Mouse (Mus musculus): ENCODE measurements at regions not wholly inside any gene's neighbourhood (a gene's known extent, or its start where the extent isn't known, plus 50 kb on each side); places are given as distances from the start of the nearest gene placed in this dataset.

DNA sequence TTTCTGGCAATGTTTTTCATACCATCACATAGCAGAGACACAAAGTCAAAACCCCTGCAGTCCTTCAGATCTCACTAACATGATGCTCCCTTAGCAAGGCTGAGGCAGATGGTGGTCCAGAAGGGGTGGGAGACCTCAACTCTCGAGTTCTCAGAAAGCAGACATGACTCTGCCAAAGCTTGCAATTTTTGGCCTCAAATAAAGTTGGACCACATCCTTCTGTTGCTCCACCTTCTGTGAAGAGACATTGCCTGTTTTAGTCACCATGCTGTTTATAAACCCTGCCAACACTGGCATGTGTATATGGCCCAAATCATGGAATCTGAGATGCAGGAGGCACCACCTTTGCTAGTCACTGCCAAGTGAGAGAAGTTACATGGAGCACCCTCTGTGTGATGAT lies 860.1 kb downstream of the Epha4 start:
- DNase-seq (ENCODE audit: low read depth, low spot score), result no peak

DNA sequence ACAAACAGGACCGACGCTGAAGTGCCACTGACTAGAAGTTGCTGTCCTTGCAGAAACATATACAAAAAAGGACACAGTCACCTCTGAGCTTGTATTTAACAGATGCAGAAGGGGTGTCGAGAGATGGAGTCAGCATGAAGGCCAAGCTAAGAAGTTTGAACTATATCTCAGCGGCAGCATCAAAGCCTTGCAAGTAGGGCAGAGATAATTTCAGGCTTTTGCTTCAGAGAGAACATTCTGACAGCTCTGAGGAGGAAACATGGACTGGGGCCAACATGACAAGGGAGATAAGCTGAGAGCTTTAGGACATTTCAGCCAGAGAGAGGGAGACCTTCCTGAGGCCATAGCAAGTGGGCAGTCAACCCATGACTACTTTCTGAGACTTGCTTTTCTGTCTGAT lies 856.7 kb downstream of the Epha4 start:
- DNase-seq (ENCODE audit: low read depth, low spot score), result no peak

GRCm38 (mm10) chr1:76660146-76660545 lies 854.7 kb downstream of the Epha4 start:
- no peak for DNase-seq (ENCODE audit: low read depth, low spot score)

DNA sequence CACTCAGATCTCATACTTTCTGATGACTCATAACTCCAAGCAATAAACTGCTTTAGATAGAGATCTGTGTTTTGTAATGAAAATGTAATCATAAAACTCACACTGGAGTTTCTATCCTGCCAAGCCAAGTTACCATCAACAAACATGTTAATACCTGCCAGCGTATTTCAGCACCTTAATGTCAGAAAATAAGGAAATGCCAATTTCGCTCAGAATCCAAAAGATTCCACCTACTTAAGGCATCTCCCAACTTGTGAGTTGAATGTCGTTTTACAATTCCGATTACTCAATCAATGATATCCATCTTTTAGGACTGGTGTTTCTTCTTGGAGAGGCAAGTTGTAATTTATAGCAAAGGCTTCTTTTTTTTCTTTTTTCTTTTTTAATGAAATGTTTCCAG lies 850.5 kb downstream of the Epha4 start:
- DNase-seq (ENCODE audit: low read depth, low spot score), result no peak

GRCm38 (mm10) chr1:76676836-76677235 lies 838.1 kb downstream of the Epha4 start:
- DNase-seq (ENCODE audit: low read depth, low spot score), result no peak

GRCm38 (mm10) chr1:76705556-76705955 lies 809.3 kb downstream of the Epha4 start:
- DNase-seq (ENCODE audit: low read depth, low spot score), result no peak

DNA sequence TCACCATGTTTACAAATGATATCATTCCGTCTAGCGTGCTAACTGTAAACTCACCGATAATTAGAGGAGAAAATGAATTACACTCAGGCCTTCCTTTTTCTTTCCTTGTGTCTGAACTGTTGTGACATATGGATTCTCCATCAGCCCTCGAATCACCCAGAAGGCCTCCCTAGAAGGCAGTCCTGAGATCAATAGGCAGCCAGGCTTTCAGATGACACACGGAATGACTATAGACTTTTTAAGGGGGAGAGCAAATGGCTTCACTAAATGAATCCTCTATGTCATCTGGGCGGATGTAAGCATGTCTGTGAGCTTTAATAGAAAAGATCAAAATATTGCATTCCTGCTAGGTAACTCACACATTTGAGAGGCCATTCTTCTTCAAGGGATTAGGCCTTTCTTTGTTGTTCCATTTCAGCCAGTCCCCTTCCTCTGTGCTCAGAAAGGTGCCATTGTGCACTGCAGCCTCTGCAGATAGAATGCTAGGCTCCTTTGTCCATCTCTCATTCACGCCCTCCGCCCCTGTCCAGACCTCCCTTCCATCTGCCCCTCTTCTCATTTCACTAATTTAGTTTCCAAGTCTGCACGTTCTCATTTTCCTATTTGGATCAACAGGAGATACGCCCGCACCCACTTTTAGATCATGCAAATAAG lies 797.1 kb downstream of the Epha4 start:
- DNase-seq (ENCODE audit: low read depth, low spot score), result no peak

GRCm38 (mm10) chr1:76724453-76724852 lies 790.4 kb downstream of the Epha4 start:
- no peak for DNase-seq (ENCODE audit: low read depth, low spot score)

DNA sequence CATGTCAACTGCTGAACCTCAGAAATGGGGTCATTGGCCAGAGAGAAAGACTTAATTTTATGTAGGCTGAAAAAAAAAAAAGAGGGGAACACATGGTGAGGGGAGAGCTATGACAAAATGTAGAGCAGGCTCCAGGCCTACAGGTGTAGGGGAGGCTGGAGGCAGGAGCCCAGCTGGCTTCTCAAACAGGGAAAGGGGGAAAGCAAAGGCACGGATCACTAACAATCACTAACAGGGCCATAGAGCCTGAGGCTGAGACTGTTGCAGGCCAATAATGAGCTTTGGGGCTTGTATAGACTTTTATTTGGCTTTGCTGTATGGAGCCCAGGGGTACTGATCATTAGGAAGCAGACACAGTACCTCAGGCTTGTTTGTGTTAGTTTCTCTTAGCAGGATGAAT lies 777.9 kb downstream of the Epha4 start:
- DNase-seq (ENCODE audit: low read depth, low spot score), result no peak

- no peak for DNase-seq (ENCODE audit: low read depth, low spot score)
These were observed 777.2 kb downstream of the Epha4 start for GRCm38 (mm10) chr1:76737663-76738062.

GRCm38 (mm10) chr1:76772694-76773093 lies 742.2 kb downstream of the Epha4 start:
- DNase-seq (ENCODE audit: low read depth, low spot score), result no peak

DNA sequence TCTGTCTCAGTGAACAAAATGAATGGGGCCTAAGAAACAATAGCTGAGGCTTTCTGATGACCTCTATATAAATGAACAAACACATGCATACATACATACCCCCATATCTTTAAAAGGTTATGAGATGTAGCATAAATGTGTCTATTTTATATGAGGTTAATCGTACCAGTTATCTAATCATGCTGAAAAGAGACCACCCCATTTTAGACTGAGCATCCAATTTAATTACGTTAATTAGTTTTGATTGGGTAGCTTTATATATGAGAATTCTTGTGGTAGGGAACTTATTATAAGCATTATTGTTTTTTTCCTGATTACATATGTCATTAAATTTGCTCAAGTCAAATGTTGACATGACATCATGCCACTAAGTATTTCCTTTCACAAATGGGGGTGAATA lies 728.0 kb downstream of the Epha4 start:
- no peak for DNase-seq (ENCODE audit: low read depth, low spot score)

GRCm38 (mm10) chr1:76793438-76793837 lies 721.5 kb downstream of the Epha4 start:
- no peak for DNase-seq (ENCODE audit: low read depth, low spot score)

DNA sequence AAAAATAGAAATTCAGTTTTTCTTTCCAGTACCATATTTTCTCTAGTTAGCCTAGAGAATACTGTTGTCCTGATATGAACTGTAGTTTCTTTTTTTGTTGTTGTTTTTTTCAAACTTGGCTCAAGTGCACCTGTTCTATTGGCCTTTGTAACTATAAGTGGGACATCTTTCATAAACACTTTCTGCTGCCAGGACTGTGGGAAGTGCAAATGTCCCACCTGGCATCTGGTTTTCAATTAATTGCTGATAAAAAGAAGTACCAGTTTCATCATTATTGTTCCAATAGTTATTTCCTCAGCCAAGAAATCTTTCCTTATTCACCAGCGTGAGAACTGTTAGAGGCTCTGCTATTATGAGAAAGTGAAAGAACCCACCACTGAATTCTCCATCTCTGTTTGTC lies 695.0 kb downstream of the Epha4 start:
- DNase-seq (ENCODE audit: low read depth, low spot score), result no peak

DNA sequence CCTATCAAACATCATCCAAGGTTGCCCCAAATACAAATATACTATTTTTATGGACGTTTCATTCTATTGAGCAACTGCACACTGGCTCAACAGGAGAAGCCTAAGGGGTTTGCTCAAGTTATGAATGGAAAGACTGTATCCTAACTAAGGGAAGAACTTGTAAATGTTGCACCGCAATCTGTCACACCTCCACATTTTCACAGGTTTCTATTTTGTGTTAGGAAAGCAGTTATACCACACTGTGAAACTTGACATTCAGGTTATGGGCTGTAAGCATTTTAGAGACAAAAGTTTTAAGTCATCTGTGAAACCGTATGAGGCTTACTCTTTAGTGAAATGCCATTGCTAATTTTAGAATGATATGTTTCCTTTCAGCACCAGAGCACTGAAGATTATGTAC lies 693.3 kb downstream of the Epha4 start:
- no peak for DNase-seq (ENCODE audit: low read depth, low spot score)

DNA sequence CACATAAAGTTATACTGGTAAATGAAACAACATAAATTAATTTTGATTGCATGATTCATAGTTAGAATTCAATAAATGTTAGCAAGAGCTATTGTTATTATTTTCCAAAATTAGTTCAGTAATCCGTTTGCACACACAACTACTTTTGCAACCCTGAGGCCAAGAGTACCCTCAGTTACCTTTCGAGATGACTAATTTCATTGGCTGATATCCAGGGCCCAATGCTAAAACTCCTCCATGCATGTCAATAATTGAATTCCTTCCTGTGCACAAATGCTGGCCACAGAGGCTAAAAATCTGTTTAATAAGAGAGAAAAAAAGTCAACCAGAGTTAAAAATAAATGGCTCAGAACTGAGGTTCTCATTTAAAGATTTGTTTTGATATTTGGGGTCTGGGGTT lies 685.2 kb downstream of the Epha4 start:
- DNase-seq (ENCODE audit: low read depth, low spot score), result no peak

GRCm38 (mm10) chr1:76832311-76832710 lies 682.6 kb downstream of the Epha4 start:
- DNase-seq (ENCODE audit: low read depth, low spot score), result no peak

DNA sequence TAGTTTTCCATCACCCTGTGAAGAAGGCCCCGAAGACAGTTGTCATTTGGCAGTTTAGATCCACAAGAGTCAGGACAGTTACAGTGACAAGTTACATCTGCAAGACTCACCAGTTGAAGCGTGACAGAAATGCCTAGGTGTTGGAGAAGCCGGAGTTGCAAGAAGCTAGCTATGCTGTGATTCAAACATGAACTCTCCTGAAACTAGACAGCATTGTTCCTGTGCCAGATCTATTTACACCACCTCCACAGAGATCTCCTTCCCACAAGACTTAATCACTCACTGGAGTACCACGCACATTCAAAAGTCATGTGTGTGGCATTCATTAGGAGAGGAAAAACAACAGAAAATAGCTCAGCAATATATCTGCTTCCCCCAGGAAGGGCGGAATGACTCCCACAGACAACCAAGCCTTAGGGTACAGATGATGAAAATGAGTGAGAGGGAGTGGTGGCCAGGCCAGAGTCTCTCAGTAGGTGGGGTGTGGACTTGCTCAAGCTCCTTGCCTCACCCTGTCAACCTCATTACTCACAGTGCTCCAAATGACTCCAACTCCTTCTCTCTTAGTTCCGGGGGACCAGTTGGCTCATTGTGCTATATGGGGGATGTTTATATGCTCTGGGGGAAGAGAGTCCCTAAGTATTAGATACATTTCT lies 679.7 kb downstream of the Epha4 start:
- DNase-seq (ENCODE audit: low read depth, low spot score), result no peak

- DNase-seq (ENCODE audit: low read depth, low spot score), result no peak
These were observed 665.5 kb downstream of the Epha4 start for GRCm38 (mm10) chr1:76849346-76849745.

GRCm38 (mm10) chr1:76866304-76866968 lies 648.5 kb downstream of the Epha4 start:
- DNase-seq (ENCODE audit: low read depth, low spot score), result no peak

DNA sequence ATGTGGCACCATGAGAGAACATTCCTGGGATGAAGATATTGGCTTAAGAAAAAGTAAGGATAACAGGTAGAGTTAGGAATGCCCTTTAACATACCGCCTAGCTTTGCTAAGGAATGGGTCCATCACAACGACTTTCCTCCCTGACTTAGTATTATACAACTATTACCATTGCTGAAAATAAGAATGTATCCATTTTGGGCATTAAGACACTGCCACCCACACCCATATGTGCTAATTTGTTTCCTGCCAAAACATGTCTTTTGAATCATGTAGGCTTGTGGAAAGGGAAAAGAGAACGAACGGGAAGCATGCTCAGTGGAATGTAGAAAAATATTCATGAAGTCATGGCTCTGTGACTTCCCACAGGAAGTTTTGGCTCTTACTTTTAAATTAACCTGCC lies 641.7 kb downstream of the Epha4 start:
- no peak for DNase-seq (ENCODE audit: low read depth, low spot score)

- DNase-seq (ENCODE audit: low read depth, low spot score), result no peak
These were observed 634.6 kb downstream of the Epha4 start for GRCm38 (mm10) chr1:76880111-76880782.

DNA sequence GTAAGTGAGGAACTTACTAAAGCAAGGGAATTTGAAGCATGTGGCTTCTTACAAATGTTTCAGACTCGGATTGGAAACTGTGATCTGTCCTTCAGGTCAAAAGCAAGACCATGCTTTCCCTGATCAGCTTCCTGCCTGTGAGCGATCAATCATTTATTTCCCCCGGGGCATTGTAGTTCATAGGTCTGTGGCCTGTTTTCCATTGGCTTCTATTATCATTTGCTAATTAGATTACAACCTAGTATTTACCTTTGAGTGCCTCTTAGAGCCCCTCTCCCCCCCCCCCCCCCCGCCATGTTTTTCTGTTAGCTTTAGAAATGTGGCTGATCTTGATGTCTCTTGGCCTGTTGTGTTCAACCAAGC lies 634.1 kb downstream of the Epha4 start:
- no peak for DNase-seq (ENCODE audit: low read depth, low spot score)
